Comparison of ENCODE assay signal across 14 mouse cellular contexts in genomic region chr2:69119718-69120117, GRCm38 (mm10).
"Had no signal": no experiment of that assay in that cellular context is flagged by ENCODE, and none has a peak within 500 bp of the region (broad histone marks: within the 10 kb centered on the region; RNA-seq: fewer than 3 reads in every experiment).

No protein-coding gene starts in this region.

- ATAC-seq: intestine, postnatal 0 days; midbrain, embryonic 15.5 days had no signal

- H3K4me2 ChIP-seq: limb, embryonic 13.5 days; liver, embryonic 15.5 days; midbrain, embryonic 11.5 days; midbrain, embryonic 15.5 days had no signal

- DNase-seq: kidney, adult 9 months; kidney, postnatal 10 days; left cerebral cortex, postnatal 4 days; lung, adult 2 months; lung, postnatal 10 days; lung, postnatal 4 days; right cerebral cortex, adult 18-20 months; thymus, postnatal 14 days had no signal

- H3K4me3 ChIP-seq: limb, embryonic 13.5 days; liver, embryonic 15.5 days; midbrain, embryonic 15.5 days had no signal

- H3K9ac ChIP-seq: limb, embryonic 13.5 days; liver, embryonic 15.5 days; midbrain, embryonic 15.5 days had no signal

- H3K4me1 ChIP-seq: limb, embryonic 13.5 days; liver, embryonic 15.5 days; midbrain, embryonic 15.5 days had no signal

- H3K9me3 ChIP-seq: liver, embryonic 15.5 days; midbrain, embryonic 15.5 days had no signal

- H3K27ac ChIP-seq: limb, embryonic 13.5 days; liver, embryonic 15.5 days; midbrain, embryonic 15.5 days; stomach, postnatal 0 days had no signal

- H3K27me3 ChIP-seq: limb, embryonic 13.5 days; liver, embryonic 15.5 days; midbrain, embryonic 15.5 days had no signal
